12 mouse cellular contexts compared by ENCODE assay signal in the genomic region with DNA sequence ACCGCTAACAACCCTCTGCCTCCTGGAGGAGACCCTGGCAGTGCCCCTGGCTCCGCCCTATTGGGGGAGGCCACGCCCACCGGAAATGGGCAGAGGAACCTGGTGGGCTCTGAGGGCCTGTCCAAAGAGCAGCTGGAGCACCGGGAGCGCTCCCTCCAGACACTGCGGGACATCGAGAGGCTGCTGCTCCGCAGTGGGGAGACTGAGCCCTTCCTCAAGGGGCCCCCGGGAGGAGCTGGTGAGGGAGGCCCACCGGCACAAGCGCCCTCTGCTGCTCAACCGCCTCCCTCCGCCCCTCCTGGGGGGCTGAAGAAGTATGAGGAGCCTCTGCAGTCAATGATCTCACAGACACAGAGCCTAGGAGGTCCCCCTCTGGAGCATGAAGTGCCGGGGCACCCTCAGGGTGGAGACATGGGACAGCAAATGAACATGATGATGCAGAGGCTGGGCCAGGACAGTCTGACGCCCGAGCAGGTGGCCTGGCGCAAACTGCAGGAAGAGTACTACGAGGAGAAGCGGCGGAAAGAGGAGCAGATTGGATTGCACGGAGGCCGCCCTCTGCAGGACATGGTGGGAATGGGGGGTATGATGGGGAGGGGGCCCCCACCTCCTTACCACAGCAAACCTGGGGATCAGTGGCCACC. TPM values are rescaled to one million over a fixed set of nuclear protein-coding genes. Genes with fewer than 3 reads are reported as not detected.
DNase-seq lines count a peak whose midpoint lies in the region; ATAC-seq lines count a peak whose summit lies in the region.
"Had no signal": no experiment of that assay in that cellular context is flagged by ENCODE, and none has a peak within 500 bp of the region (broad histone marks: within the 10 kb centered on the region; RNA-seq: fewer than 3 reads in every experiment).

No protein-coding gene starts in this region.

- H3K9ac ChIP-seq in kidney, embryonic 15.5 days: no peak overlapping the region
- H3K9ac ChIP-seq: embryonic facial prominence, embryonic 15.5 days; neural tube, embryonic 13.5 days had no signal

- no peak overlapping the region for H3K4me2 ChIP-seq in kidney, embryonic 15.5 days
- H3K4me2 ChIP-seq: embryonic facial prominence, embryonic 15.5 days; limb, embryonic 13.5 days; neural tube, embryonic 13.5 days had no signal

- WGBS in kidney, embryonic 15.5 days: 59% methylated on average over 23 of the region's 23 CpGs

- H3K27ac ChIP-seq in kidney, embryonic 15.5 days: no peak overlapping the region
- H3K27ac ChIP-seq: embryonic facial prominence, embryonic 15.5 days; limb, embryonic 13.5 days; neural tube, embryonic 13.5 days had no signal

- H3K4me3 ChIP-seq in kidney, embryonic 15.5 days (replicated peaks): no peak overlapping the region
- H3K4me3 ChIP-seq: embryonic facial prominence, embryonic 15.5 days; limb, embryonic 13.5 days; neural tube, embryonic 13.5 days had no signal

- no peak for ATAC-seq in kidney, embryonic 15.5 days (replicated peaks; ENCODE audit: low FRiP score)

- H3K9me3 ChIP-seq in kidney, embryonic 15.5 days (replicated peaks): no peaks in the 10 kb centered on the region
- H3K9me3 ChIP-seq: embryonic facial prominence, embryonic 15.5 days; limb, embryonic 13.5 days; neural tube, embryonic 13.5 days had no signal

- peaks cover 57% of the 10 kb centered on the region for H3K4me1 ChIP-seq in kidney, embryonic 15.5 days

- H3K27me3 ChIP-seq in kidney, embryonic 15.5 days: no peaks in the 10 kb centered on the region
- H3K27me3 ChIP-seq: embryonic facial prominence, embryonic 15.5 days had no signal

- peak; percentile 14 for DNase-seq in embryo, embryonic 9.5 days (ENCODE audit: extremely low spot score)
- no peak for DNase-seq in embryo, embryonic 10.5 days (ENCODE audit: low spot score)
- DNase-seq in kidney, adult 9 months: peak; percentile 11
- DNase-seq in thymus, postnatal 0 days (ENCODE audit: low spot score): peak; percentile 69
- DNase-seq in thymus, postnatal 25 days: no peak
- no peak for DNase-seq in urinary bladder, adult 18-20 months (ENCODE audit: low spot score in 2 of 2)
- DNase-seq in adrenal gland, postnatal 14 days: no peak
- DNase-seq: B cell, adult 2 months had no signal

- H3K36me3 ChIP-seq in kidney, embryonic 15.5 days: peaks cover 82% of the 10 kb centered on the region

RNA-seq across cellular contexts. Expression of a gene that starts 23.3 kb away (rescaled TPM):
- polyA plus RNA-seq in kidney, embryonic 15.5 days (2015; fragmentation: Nextera tagmentation; extraction: Ambion mirVana): 11.3 and 11.7 TPM in 2 replicates
- 3.2 and 4.4 TPM in 2 replicates for polyA plus RNA-seq in thymus, postnatal 0 days (2015; fragmentation: Nextera tagmentation; extraction: Ambion mirVana)
- 59.3 and 61.7 TPM in 2 replicates for total RNA-seq in adrenal gland, postnatal 14 days (2021)

RNA-seq across cellular contexts. Expression of a gene that starts 51.2 kb away (rescaled TPM):
- polyA plus RNA-seq in kidney, embryonic 15.5 days (2015; fragmentation: Nextera tagmentation; extraction: Ambion mirVana): 0.60 and 2.5 TPM in 2 replicates
- 0.69 and 1.5 TPM in 2 replicates for polyA plus RNA-seq in thymus, postnatal 0 days (2015; fragmentation: Nextera tagmentation; extraction: Ambion mirVana)
- total RNA-seq in adrenal gland, postnatal 14 days (2021): not detected in 2 replicates
- polyA plus RNA-seq: neural tube, embryonic 13.5 days had no signal

RNA-seq across cellular contexts. Expression of a gene that starts 55.7 kb away (rescaled TPM):
- polyA plus RNA-seq in kidney, embryonic 15.5 days (2015; fragmentation: Nextera tagmentation; extraction: Ambion mirVana): not detected in 2 replicates
- 1.4 and 1.5 TPM in 2 replicates for polyA plus RNA-seq in thymus, postnatal 0 days (2015; fragmentation: Nextera tagmentation; extraction: Ambion mirVana)
- total RNA-seq in adrenal gland, postnatal 14 days (2021): 0.56 and 4.4 TPM in 2 replicates
- polyA plus RNA-seq: neural tube, embryonic 13.5 days had no signal

Comparison
In these comparisons a context has a peak if more than half of its experiments do, and no peak if none do; other contexts are left out.
1. DNase-seq: peak in embryo, embryonic 9.5 days (single experiment), kidney, adult 9 months (single experiment) and thymus, postnatal 0 days (single experiment); none in embryo, embryonic 10.5 days (single experiment), thymus, postnatal 25 days (single experiment), urinary bladder, adult 18-20 months (0 of 2) and adrenal gland, postnatal 14 days (single experiment).